Mouse (Mus musculus) stomach, postnatal 0 days (tissue): ENCODE results near the gene Frem2. TPM values are rescaled to one million over a fixed set of nuclear protein-coding genes. Genes with fewer than 3 reads are reported as not detected.

Source experiments
- ATAC-seq: fragments of 200-750 bp; cut with Nextera tagmentation; 2 replicates; pipeline ENCODE4 v1.8.0; 2017; ENCODE audit not compliant: low FRiP score, low TSS enrichment
- DNase-seq: peaks from one replicate; pipeline ENCODE4 v3.0.0-alpha.2; 2016; ENCODE audit warnings: low spot score
- H3K27ac ChIP-seq: fragments of 300-500 bp; sonication (generic); replicated peaks from 2 replicates; pipeline ENCODE4 v1.5.1; 2014; ENCODE audit warnings: mild to moderate bottlenecking, control low read depth
- H3K27me3 ChIP-seq: fragments of 300-500 bp; sonication (generic); 2 replicates; pipeline ENCODE4 v1.6.1; 2014; ENCODE audit warnings: low read length; ENCODE audit not compliant: control insufficient read depth, insufficient read depth
- H3K36me3 ChIP-seq: fragments of 300-500 bp; sonication (generic); 2 replicates; pipeline ENCODE4 v1.6.1; 2014; ENCODE audit warnings: low read length, mixed read lengths; ENCODE audit not compliant: control insufficient read depth, insufficient read depth
- H3K4me1 ChIP-seq: fragments of 300-500 bp; sonication (generic); replicated peaks from 2 replicates; pipeline ENCODE4 v1.6.1; 2014; ENCODE audit warnings: antibody characterized with exemption; ENCODE audit not compliant: control insufficient read depth, insufficient read depth
- H3K4me2 ChIP-seq: fragments of 300-500 bp; sonication (generic); replicated peaks from 2 replicates; pipeline ENCODE4 v1.6.1; 2014; ENCODE audit warnings: low read depth, mild to moderate bottlenecking, control low read depth, moderate library complexity
- H3K4me3 ChIP-seq: fragments of 300-500 bp; sonication (generic); 2 replicates; pipeline ENCODE4 v1.5.1; 2014; ENCODE audit warnings: low read depth, low read length, control low read depth
- H3K9ac ChIP-seq: fragments of 300-500 bp; sonication (generic); 2 replicates; pipeline ENCODE4 v1.6.1; 2014; ENCODE audit warnings: mild to moderate bottlenecking, low read length, control low read depth, mixed read lengths
- H3K9me3 ChIP-seq: fragments of 300-500 bp; sonication (generic); 2 replicates; pipeline ENCODE4 v1.6.1; 2016; ENCODE audit warnings: low read length; ENCODE audit not compliant: control insufficient read depth
- CTCF ChIP-seq: IDR thresholded peaks from 2 replicates; pipeline ENCODE4 v1.5.1; 2016; ENCODE audit warnings: antibody characterized with exemption, low read depth, mild to moderate bottlenecking, moderate library complexity
- EP300 ChIP-seq: optimal IDR thresholded peaks from 2 replicates; pipeline ENCODE3; 2016; ENCODE audit warnings: antibody characterized with exemption
- WGBS: fragments of 180-500 bp; shearing (Covaris S2); extraction: QIAGEN DNeasy Blood & Tissue Kit; methylation state at CpG from one replicate; pipeline ENCODE4 v1.1.7; 2014; 5-methylcytosine and 5-hydroxymethylcytosine counted together
- polyA plus RNA-seq: library from polyadenylated mRNA; unstranded; fragments of >200 nt; fragmentation: Nextera tagmentation; extraction: Ambion mirVana; gene quantifications from 2 replicates; pipeline ENCODE4 v1.2.1, GENCODE M21; 2015

Gene Frem2
- polyA plus RNA-seq, 1 experiment from 2014 or later = 7.0 TPM

DNA sequence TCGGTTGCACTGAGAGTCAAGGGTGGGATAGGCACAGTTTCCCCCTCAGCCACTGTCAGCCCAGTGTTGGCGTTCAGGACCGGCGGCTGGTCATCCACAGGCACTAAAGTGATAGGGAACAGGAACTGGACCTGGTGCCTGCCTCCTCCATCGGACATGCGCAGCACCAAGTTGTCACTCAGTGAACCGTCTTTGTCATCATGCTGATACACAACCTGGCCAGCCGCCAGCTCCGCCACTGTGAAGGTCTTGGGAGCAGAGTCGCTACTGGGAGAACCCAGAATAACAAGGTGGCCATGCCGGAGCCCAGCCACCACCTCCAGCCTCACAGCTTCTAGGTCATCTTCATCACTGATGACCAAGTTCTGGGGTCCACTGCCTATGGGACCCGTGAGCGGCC lies 1.8 kb downstream of the Frem2 start:
- DNase-seq (no peak), ATAC-seq (no peak)
- TF ChIP-seq CTCF (no peak), EP300 (no peak)
- Histone ChIP-seq H3K4me2 (peak overlapping the region; percentile 95; the same call in 1 of the 2 replicates), H3K27me3 (no peaks in the 10 kb centered on the region), H3K4me1 (no peaks in the 10 kb centered on the region), H3K4me3 (no peak overlapping the region), H3K9ac (no peak overlapping the region), H3K27ac (no peak overlapping the region), H3K9me3 (peaks cover 20% of the 10 kb centered on the region), H3K36me3 (peaks cover 7% of the 10 kb centered on the region; the same call in 1 of the 2 replicates)
- 90% methylated on average over 13 of the region's 13 CpGs for WGBS

DNA sequence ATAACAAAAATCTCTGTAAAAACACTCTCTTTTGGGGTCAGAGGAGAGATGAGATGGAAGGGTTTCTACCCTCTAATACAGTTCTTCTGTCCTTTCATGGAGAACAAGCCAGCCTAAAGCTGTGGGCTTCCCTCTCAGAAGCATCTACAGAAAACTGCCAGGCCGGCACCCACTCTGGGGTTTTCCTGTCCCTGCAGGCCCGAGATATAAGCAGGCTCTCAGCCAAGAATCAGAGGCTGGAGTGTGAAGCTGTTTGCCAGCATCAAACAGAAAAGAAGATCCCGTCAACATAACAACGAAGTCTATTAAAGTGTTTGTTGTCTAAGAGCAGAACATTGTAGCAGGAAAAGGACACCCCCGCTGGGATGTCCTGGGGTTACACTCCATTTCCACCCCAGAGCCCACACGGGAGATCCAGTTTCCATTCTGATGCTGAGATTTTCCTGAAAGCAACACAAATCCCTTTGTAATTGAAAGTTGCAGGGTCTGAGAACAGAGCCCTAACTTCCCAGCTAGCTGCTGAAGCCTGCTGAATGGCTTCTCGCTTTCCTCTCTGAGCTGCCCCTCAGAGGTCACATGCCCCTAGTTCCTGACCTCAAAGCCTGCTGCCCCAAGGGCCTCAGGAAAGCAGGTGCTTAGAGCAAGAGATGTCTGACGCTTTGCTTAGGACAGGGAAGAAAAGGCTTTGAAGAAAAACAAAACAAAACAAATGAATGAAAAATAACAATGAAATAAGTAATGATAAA lies 7.0 kb downstream of the Frem2 start:
- Histone ChIP-seq H3K4me1 (no peaks in the 10 kb centered on the region), H3K27ac (no peak overlapping the region; the same call in 1 of the 2 replicates), H3K9ac (no peak overlapping the region), H3K27me3 (no peaks in the 10 kb centered on the region), H3K4me2 (peak overlapping the region; percentile 30), H3K9me3 (peaks cover 18% of the 10 kb centered on the region), H3K36me3 (peaks cover 7% of the 10 kb centered on the region; the same call in 1 of the 2 replicates), H3K4me3 (no peak overlapping the region)
- DNase-seq (no peak), ATAC-seq (no peak)
- TF ChIP-seq CTCF (no peak), EP300 (no peak)
- WGBS = 16% methylated on average over 8 of the region's 8 CpGs

DNA sequence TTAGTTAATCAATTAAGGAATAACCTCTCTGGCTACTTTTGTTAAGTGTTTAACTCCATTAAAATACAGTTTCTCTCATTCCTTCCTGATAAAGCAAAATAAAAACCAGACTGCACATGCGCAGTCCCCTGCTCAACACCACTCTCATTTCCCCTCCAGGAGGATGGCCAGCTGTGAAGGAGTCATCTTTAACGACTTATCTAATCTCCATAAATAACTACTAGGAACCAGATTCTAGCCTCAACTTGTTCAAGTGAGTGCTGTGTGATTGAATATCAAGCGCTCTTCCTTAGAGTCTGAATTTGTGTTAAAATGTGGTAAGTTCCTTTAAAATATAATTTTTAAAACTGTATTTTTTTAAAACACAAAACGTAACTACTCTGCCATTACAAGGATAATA lies 7.7 kb downstream of the Frem2 start:
- Histone ChIP-seq H3K4me1 (no peaks in the 10 kb centered on the region), H3K9me3 (peaks cover 10% of the 10 kb centered on the region), H3K4me2 (no peak overlapping the region), H3K27ac (no peak overlapping the region), H3K36me3 (peaks cover 2% of the 10 kb centered on the region; the same call in 1 of the 2 replicates), H3K9ac (no peak overlapping the region), H3K4me3 (no peak overlapping the region), H3K27me3 (no peaks in the 10 kb centered on the region)
- TF ChIP-seq EP300 = no peak
- no peak for TF ChIP-seq CTCF
- no peak for ATAC-seq
- WGBS = 57% methylated on average over 4 of the region's 4 CpGs
- DNase-seq = no peak

DNA sequence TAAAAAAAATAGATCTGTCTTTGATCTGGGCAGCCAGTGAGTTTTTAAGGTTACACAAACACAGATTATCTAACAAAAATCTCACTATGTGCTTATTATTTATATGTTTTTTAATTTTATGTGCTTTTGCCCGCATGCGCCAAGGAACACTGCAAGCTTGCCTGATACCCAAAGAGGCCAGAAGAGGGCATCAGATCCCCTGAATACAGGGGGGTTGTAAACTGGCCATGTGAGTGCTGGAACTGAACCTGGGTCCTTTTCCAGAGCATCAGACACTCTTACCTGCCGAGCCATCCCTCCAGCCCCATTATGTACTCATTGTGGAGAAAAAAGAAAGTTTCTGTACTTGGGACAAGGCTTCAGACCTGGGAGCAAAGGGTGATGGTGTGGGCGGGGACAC lies 8.3 kb downstream of the Frem2 start:
- Histone ChIP-seq H3K4me1 (no peaks in the 10 kb centered on the region), H3K4me2 (no peak overlapping the region), H3K9ac (no peak overlapping the region), H3K4me3 (no peak overlapping the region), H3K27ac (no peak overlapping the region), H3K36me3 (no peaks in the 10 kb centered on the region), H3K27me3 (no peaks in the 10 kb centered on the region), H3K9me3 (0 out of 2 replicates have a peak, but pooled peaks cover 5% of the 10 kb centered on the region)
- WGBS = 72% methylated on average over 4 of the region's 4 CpGs
- ATAC-seq (0 out of 2 replicates have a peak, but pooled peaks have one; percentile 21), DNase-seq (no peak)
- TF ChIP-seq EP300 = no peak
- TF ChIP-seq CTCF = peak; percentile 55

DNA sequence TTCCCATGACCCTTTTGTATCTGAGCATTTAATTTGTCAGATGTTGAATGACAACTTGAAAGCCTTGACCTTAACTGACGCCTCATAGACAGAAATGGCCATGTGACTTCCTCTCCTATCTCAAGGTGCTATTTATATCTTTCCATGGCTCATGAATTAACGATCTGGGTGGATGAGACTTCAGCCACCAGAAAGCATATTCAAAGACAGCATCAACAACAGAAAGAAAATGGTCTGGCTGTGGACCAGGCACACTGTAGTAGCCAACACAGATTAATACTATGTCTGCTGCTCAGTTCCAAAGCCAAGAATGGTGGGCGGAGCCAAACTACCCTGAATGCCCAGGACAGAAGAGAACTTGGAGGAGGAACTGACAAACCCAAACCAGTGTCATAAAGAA lies 21.2 kb downstream of the Frem2 start:
- H3K27ac ChIP-seq = no peak overlapping the region

DNA sequence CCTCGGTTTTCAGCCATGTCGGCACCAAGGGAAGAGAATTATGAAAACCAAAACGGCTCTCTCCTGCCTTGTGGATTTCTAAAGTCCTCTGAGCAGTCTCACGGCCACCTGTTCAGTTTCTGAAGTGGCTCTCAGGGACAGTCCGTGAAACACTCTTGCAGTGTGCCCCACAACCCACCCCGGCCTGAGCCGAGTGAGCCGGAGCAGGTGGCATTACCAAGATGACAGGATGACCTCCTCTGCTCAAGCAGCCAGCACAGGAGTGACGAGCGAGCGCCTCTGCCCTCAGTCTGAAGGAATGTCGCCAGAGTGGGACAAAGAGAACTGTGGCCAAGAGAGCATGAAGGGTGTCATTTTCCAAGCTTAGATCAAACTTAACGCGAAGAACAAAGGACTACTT lies 26.0 kb downstream of the Frem2 start:
- H3K4me2 ChIP-seq = peak overlapping the region; percentile 2; the same call in 1 of the 2 replicates
- H3K27ac ChIP-seq = peak overlapping the region; percentile 63
- WGBS = 42% methylated on average over 14 of the region's 14 CpGs
- no peaks in the 10 kb centered on the region for H3K27me3 ChIP-seq
- H3K9me3 ChIP-seq = no peaks in the 10 kb centered on the region
- H3K4me3 ChIP-seq = no peak overlapping the region
- H3K9ac ChIP-seq = no peak overlapping the region
- DNase-seq (peak; percentile 32), ATAC-seq (peak; percentile 49; the same call in 1 of the 2 replicates)
- no peaks in the 10 kb centered on the region for H3K36me3 ChIP-seq
- TF ChIP-seq EP300 (no peak), CTCF (no peak)
- no peaks in the 10 kb centered on the region for H3K4me1 ChIP-seq

More for the DNA sequence above, 21.2 kb downstream of the Frem2 start:
- DNase-seq (no peak), ATAC-seq (no peak)
- Histone ChIP-seq H3K27me3 (no peaks in the 10 kb centered on the region), H3K9ac (no peak overlapping the region), H3K36me3 (no peaks in the 10 kb centered on the region), H3K4me3 (no peak overlapping the region), H3K9me3 (no peaks in the 10 kb centered on the region), H3K4me2 (no peak overlapping the region), H3K4me1 (no peaks in the 10 kb centered on the region)
- TF ChIP-seq CTCF (no peak), EP300 (no peak)
- WGBS = 64% methylated on average over 3 of the region's 3 CpGs
